17 mouse cellular contexts compared by ENCODE assay signal in the genomic region with DNA sequence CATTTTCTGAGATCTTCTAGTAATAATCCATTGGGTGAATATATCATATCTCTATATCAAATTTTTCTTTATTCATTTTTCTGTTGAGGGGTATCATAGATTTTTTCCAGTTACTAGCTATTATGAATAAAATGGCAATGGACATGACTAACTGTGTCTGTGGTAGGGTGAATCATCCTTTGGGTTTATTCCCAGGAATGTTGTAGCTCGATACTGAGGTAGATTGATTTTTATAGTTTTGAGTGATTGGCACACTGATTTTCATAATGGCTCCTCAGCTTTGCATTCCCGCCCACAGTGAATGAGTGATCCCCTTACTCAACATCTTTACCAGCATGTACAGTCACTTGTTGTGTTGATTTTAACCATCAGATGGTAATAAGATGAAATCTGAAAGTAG. TPM values are rescaled to one million over a fixed set of nuclear protein-coding genes. Genes with fewer than 3 reads are reported as not detected.
DNase-seq lines count a peak whose midpoint lies in the region; TF ChIP-seq lines count a peak whose summit lies in the region.
"Had no signal": no experiment of that assay in that cellular context is flagged by ENCODE, and none has a peak within 500 bp of the region (broad histone marks: within the 10 kb centered on the region; RNA-seq: fewer than 3 reads in every experiment).

No protein-coding gene starts in this region.

- no peak for TF ChIP-seq POLR2A in thymus, adult 2 months (IDR thresholded peaks at IDR 0.05; ENCODE audit: control insufficient read depth, extremely low read depth, insufficient read depth, low read length, poor library complexity)

- H3K4me1 ChIP-seq in thymus, adult 2 months (replicated peaks; ENCODE audit: control insufficient read depth, insufficient read depth, low read length): no peaks in the 10 kb centered on the region
- H3K4me1 ChIP-seq: embryonic facial prominence, embryonic 10.5 days; embryonic facial prominence, embryonic 12.5 days; forebrain, embryonic 13.5 days; forebrain, embryonic 15.5 days had no signal

- TF ChIP-seq CTCF in thymus, adult 2 months (IDR thresholded peaks at IDR 0.05; ENCODE audit: borderline replicate concordance, control insufficient read depth, extremely low read depth, insufficient read depth, low read length, poor library complexity): no peak

- H3K36me3 ChIP-seq in thymus, adult 2 months (ENCODE audit: control insufficient read depth, insufficient read depth, low read length): no peaks in the 10 kb centered on the region
- H3K36me3 ChIP-seq: embryonic facial prominence, embryonic 10.5 days; embryonic facial prominence, embryonic 12.5 days; forebrain, embryonic 15.5 days had no signal

- no peaks in the 10 kb centered on the region for H3K27me3 ChIP-seq in thymus, adult 2 months (ENCODE audit: control insufficient read depth, insufficient read depth, low read length)
- H3K27me3 ChIP-seq: embryonic facial prominence, embryonic 12.5 days; forebrain, embryonic 13.5 days; forebrain, embryonic 15.5 days had no signal

- no peak overlapping the region for H3K27ac ChIP-seq in thymus, adult 2 months (ENCODE audit: control insufficient read depth, insufficient read depth, low read length)
- H3K27ac ChIP-seq: embryonic facial prominence, embryonic 10.5 days; embryonic facial prominence, embryonic 12.5 days; forebrain, embryonic 13.5 days; forebrain, embryonic 15.5 days had no signal

- DNase-seq in 416B (ENCODE audit: low read depth) (peak; percentile 24), NIH3T3 (ENCODE audit: low read depth) (peak; percentile 16)
- no peak for DNase-seq in thymus, adult 2 months
- no peak for DNase-seq in kidney, adult 11 months
- no peak for DNase-seq in urinary bladder, adult 2 months (ENCODE audit: low spot score)
- DNase-seq: adrenal gland, adult 2 months; adrenal gland, postnatal 10 days; adrenal gland, postnatal 25 days; cerebellum, adult 11-12 months; cerebellum, adult 2 months; cerebellum, adult 9-10 months; cerebellum, postnatal 14 days; forebrain, postnatal 0 days had no signal

- no peak overlapping the region for H3K4me3 ChIP-seq in thymus, adult 2 months (ENCODE audit: control insufficient read depth, insufficient read depth, low read length)
- H3K4me3 ChIP-seq: embryonic facial prominence, embryonic 10.5 days; embryonic facial prominence, embryonic 12.5 days; forebrain, embryonic 13.5 days; forebrain, embryonic 15.5 days had no signal

- WGBS in thymus, adult 2 months: 94% methylated on average over 2 of the region's 2 CpGs

RNA-seq across cellular contexts. Expression of a gene that starts 19.0 kb away (rescaled TPM):
- not detected in 2 replicates for polyA plus RNA-seq in thymus, adult 2 months (2012; rRNA removed)
- 0.01 TPM in 2 replicates for polyA plus RNA-seq in urinary bladder, adult 2 months (2012; rRNA removed)
- polyA plus RNA-seq: adrenal gland, adult 2 months had no signal

Comparison
In these comparisons a context has a peak if more than half of its experiments do, and no peak if none do; other contexts are left out.
1. DNase-seq: peak in 416B (single experiment) and NIH3T3 (single experiment); none in thymus, adult 2 months (single experiment), kidney, adult 11 months (single experiment) and urinary bladder, adult 2 months (single experiment).